Comparison of ENCODE assay signal across 13 mouse cellular contexts in the genomic region with DNA sequence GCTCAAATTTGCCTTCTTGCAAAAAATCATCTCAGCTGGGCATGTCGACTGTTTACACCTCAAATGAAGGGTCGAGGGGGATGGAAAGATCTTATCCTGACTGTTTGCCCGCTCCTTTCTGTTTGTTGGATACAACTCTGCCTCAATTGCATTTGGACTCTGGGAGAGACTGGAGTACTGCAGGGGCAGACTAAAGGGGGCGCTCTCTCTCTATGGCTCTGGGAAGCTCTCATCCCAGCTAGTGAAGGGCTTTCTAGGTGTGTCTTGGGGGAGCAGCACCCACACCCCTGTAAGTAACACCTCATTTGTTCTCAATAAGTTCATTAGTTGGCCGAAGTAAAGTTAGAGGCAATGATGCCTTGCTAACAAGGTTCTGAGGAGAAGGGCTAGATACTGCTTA. TPM values are rescaled to one million over a fixed set of nuclear protein-coding genes. Genes with fewer than 3 reads are reported as not detected.
A peak's percentile ranks its signal among the peaks of the same experiment; 100 is the strongest.
DNase-seq lines count a peak whose midpoint lies in the region; ATAC-seq and TF ChIP-seq lines count a peak whose summit lies in the region.
"Had no signal": no experiment of that assay in that cellular context is flagged by ENCODE, and none has a peak within 500 bp of the region (broad histone marks: within the 10 kb centered on the region; RNA-seq: fewer than 3 reads in every experiment).

No protein-coding gene starts in this region.

- no peak overlapping the region for H3K4me3 ChIP-seq in layer of hippocampus, adult 2 months
- H3K4me3 ChIP-seq in liver, postnatal 0 days (ENCODE audit: low read depth, low read length), result no peak overlapping the region
- H3K4me3 ChIP-seq in limb, embryonic 10.5 days, result no peak overlapping the region
- H3K4me3 ChIP-seq: heart, embryonic 15.5 days; neural tube, embryonic 13.5 days had no signal

- in situ Hi-C loops in Patski (cut with MboI; ENCODE audit: low pct_unique_long_range_greater_than_20kb), result no loop called here

- POLR2A ChIA-PET in Patski (lab: Charles Lee), result no interaction called here

- DNase-seq in CD4-positive, CD25-positive, alpha-beta regulatory T cell, adult 2 months (ENCODE audit: low read depth, low spot score), result peak; percentile 30
- DNase-seq in layer of hippocampus, adult 2 months (ENCODE audit: low spot score in 2 of 2), result no peak
- no peak for DNase-seq in layer of hippocampus, adult 9-10 months (ENCODE audit: low spot score)
- DNase-seq in Patski (ENCODE audit: low read depth, low spot score), result no peak
- peak; percentile 49 for DNase-seq in liver, postnatal 0 days
- no peak for DNase-seq in limb, embryonic 10.5 days (ENCODE audit: low spot score)
- no peak for DNase-seq in MN1 (ENCODE audit: low spot score)
- DNase-seq: spleen, adult 18-20 months had no signal

- peaks cover 10% of the 10 kb centered on the region for H3K4me1 ChIP-seq in liver, postnatal 0 days (ENCODE audit: insufficient read depth)
- H3K4me1 ChIP-seq in limb, embryonic 10.5 days, result peaks cover 3% of the 10 kb centered on the region; the same call in 1 of the 2 replicates

- no peaks in the 10 kb centered on the region for H3K36me3 ChIP-seq in liver, postnatal 0 days (replicated peaks; ENCODE audit: insufficient read depth, low read length)
- H3K36me3 ChIP-seq in limb, embryonic 10.5 days, result no peaks in the 10 kb centered on the region
- H3K36me3 ChIP-seq: heart, embryonic 15.5 days; neural tube, embryonic 13.5 days had no signal

- no peak for TF ChIP-seq EP300 in liver, postnatal 0 days (IDR thresholded peaks at IDR 0.05; ENCODE audit: low read depth)

- 47% methylated on average over 5 of the region's 5 CpGs for WGBS in liver, postnatal 0 days (ENCODE audit: insufficient replicate concordance)
- WGBS in limb, embryonic 10.5 days, result 51% methylated on average over 5 of the region's 5 CpGs

- no peak for ATAC-seq in CD4-positive, CD25-positive, alpha-beta regulatory T cell, adult 4 months
- no peak for ATAC-seq in Patski
- ATAC-seq in liver, postnatal 0 days, result no peak
- ATAC-seq: forebrain, embryonic 16.5 days had no signal

- H3K27me3 ChIP-seq in Patski, result no peaks in the 10 kb centered on the region
- H3K27me3 ChIP-seq in liver, postnatal 0 days (ENCODE audit: insufficient read depth, low read length), result no peaks in the 10 kb centered on the region
- no peaks in the 10 kb centered on the region for H3K27me3 ChIP-seq in limb, embryonic 10.5 days (ENCODE audit: low read depth, poor library complexity, severe bottlenecking)
- H3K27me3 ChIP-seq: heart, embryonic 15.5 days; neural tube, embryonic 13.5 days had no signal

- H3K9ac ChIP-seq in liver, postnatal 0 days (replicated peaks), result no peak overlapping the region
- H3K9ac ChIP-seq: heart, embryonic 15.5 days; neural tube, embryonic 13.5 days had no signal

- CTCF ChIA-PET in Patski (lab: Charles Lee), result interaction anchor here (1.2 to 1.3 kb wide), 2 partner anchors 10 to 76 kb away, joined by 3 read pairs; no protein-coding TSS in a partner anchor

- H3K27ac ChIP-seq in layer of hippocampus, adult 2 months, result no peak overlapping the region
- no peak overlapping the region for H3K27ac ChIP-seq in liver, postnatal 0 days (ENCODE audit: low read depth)
- H3K27ac ChIP-seq in limb, embryonic 10.5 days, result no peak overlapping the region
- H3K27ac ChIP-seq: heart, embryonic 15.5 days; macrophage; neural tube, embryonic 13.5 days had no signal

- H3K4me2 ChIP-seq in liver, postnatal 0 days (ENCODE audit: low read depth, low read length), result no peak overlapping the region
- H3K4me2 ChIP-seq: heart, embryonic 15.5 days; neural tube, embryonic 13.5 days had no signal

- no peaks in the 10 kb centered on the region for H3K9me3 ChIP-seq in liver, postnatal 0 days (ENCODE audit: low read length)
- H3K9me3 ChIP-seq in limb, embryonic 10.5 days (replicated peaks), result no peaks in the 10 kb centered on the region
- H3K9me3 ChIP-seq: heart, embryonic 15.5 days; neural tube, embryonic 13.5 days had no signal

- peak; percentile 57 for TF ChIP-seq CTCF in layer of hippocampus, adult 2 months (conservative IDR thresholded peaks at IDR 0.05)
- peak; percentile 74 for TF ChIP-seq CTCF in Patski (IDR thresholded peaks at IDR 0.05)
- peak; percentile 68 for TF ChIP-seq CTCF in liver, postnatal 0 days (IDR thresholded peaks at IDR 0.05; ENCODE audit: low read depth)

RNA-seq across cellular contexts. Expression of gene Atp11b, which starts 3.6 kb away (rescaled TPM):
- polyA plus RNA-seq in CD4-positive, CD25-positive, alpha-beta regulatory T cell, adult 4 months (2017; shearing (Covaris generic)), result 10 to 100 TPM; 69.0 to 82.0 TPM
- 10 to 100 TPM; 89.9 to 91.9 TPM for total RNA-seq in layer of hippocampus, adult 2 months (2021)
- 68.3 TPM for polyA plus RNA-seq in Patski (2021)
- 9.9 and 11.9 TPM in 2 replicates for polyA plus RNA-seq in liver, postnatal 0 days (2015; fragmentation: Nextera tagmentation; extraction: Ambion mirVana)
- 20.4 and 24.6 TPM in 2 replicates for polyA plus RNA-seq in limb, embryonic 10.5 days (2016; fragmentation: Nextera tagmentation; extraction: Ambion mirVana)

Comparison
In these comparisons a context has a peak if more than half of its experiments do, and no peak if none do; other contexts are left out.
1. DNase-seq: peak in CD4-positive, CD25-positive, alpha-beta regulatory T cell, adult 2 months (single experiment) and liver, postnatal 0 days (single experiment); none in layer of hippocampus, adult 2 months (0 of 2), layer of hippocampus, adult 9-10 months (single experiment), Patski (single experiment), limb, embryonic 10.5 days (single experiment) and MN1 (single experiment).
2. Peak in every context shown above with its lines, with median percentiles within 50 percentile points of each other: CTCF ChIP-seq.